15 mouse cellular contexts compared by ENCODE assay signal in genomic region chr11:3545531-3546241, GRCm38 (mm10). TPM values are rescaled to one million over a fixed set of nuclear protein-coding genes. Genes with fewer than 3 reads are reported as not detected.
DNase-seq lines count a peak whose midpoint lies in the region; ATAC-seq and TF ChIP-seq lines count a peak whose summit lies in the region.
"Had no signal": no experiment of that assay in that cellular context is flagged by ENCODE, and none has a peak within 500 bp of the region (broad histone marks: within the 10 kb centered on the region; RNA-seq: fewer than 3 reads in every experiment).

No protein-coding gene starts in this region.

- 0 out of 2 replicates have a peak, but pooled peaks cover 3% of the 10 kb centered on the region for H3K9me3 ChIP-seq in kidney, embryonic 16.5 days (ENCODE audit: low read length)
- H3K9me3 ChIP-seq in CH12.LX (replicated peaks; ENCODE audit: low read length): peaks cover 8% of the 10 kb centered on the region
- peaks cover 4% of the 10 kb centered on the region for H3K9me3 ChIP-seq in liver, postnatal 0 days (ENCODE audit: low read length)

- TF ChIP-seq EP300 in CH12.LX (IDR thresholded peaks at IDR 0.05; ENCODE audit: low read length): no peak
- TF ChIP-seq EP300 in liver, postnatal 0 days (IDR thresholded peaks at IDR 0.05; ENCODE audit: low read depth): no peak

- in situ Hi-C loops in CH12.LX (cut with MboI; ENCODE audit: low pct_ligation_motif_present, low pct_unique_long_range_greater_than_20kb, low sequenced_read_pairs): loop anchor here (10.0 to 25.0 kb wide), 2 partner anchors 119 to 367 kb away; partner anchors contain the start of gene Slc35e4

- peak overlapping the region; percentile 25; the same call in 1 of the 2 replicates for H3K27ac ChIP-seq in kidney, embryonic 16.5 days (ENCODE audit: low read length)
- H3K27ac ChIP-seq in CH12.LX (ENCODE audit: insufficient read depth, low read depth): no peak overlapping the region
- H3K27ac ChIP-seq in liver, postnatal 0 days (ENCODE audit: low read depth): peak overlapping the region; percentile 73
- H3K27ac ChIP-seq: limb, embryonic 13.5 days had no signal

- no peak for ATAC-seq in kidney, embryonic 16.5 days (ENCODE audit: low FRiP score, low TSS enrichment)
- peak; percentile 50; the same call in 1 of the 2 replicates for ATAC-seq in liver, postnatal 0 days
- no peak for ATAC-seq in CD4-positive, CD25-positive, alpha-beta regulatory T cell, adult 4 months

- no peak overlapping the region for H3K4me3 ChIP-seq in kidney, embryonic 16.5 days (ENCODE audit: low read length)
- no peak overlapping the region for H3K4me3 ChIP-seq in CH12.LX (replicated peaks in 1 of 3; ENCODE audit: low read depth in 2 of 3, low read length in 2 of 3, poor library complexity in 1 of 3)
- no peak overlapping the region for H3K4me3 ChIP-seq in liver, postnatal 0 days (ENCODE audit: low read depth, low read length)
- H3K4me3 ChIP-seq: heart, embryonic 15.5 days; limb, embryonic 13.5 days had no signal

- WGBS in kidney, embryonic 16.5 days: 27% methylated on average over 9 of the region's 9 CpGs
- WGBS in liver, postnatal 0 days (ENCODE audit: insufficient replicate concordance): 41% methylated on average over 9 of the region's 9 CpGs

- no peaks in the 10 kb centered on the region for H3K27me3 ChIP-seq in kidney, embryonic 16.5 days (ENCODE audit: insufficient read depth, low read length)
- no peaks in the 10 kb centered on the region for H3K27me3 ChIP-seq in CH12.LX (replicated peaks)
- no peaks in the 10 kb centered on the region for H3K27me3 ChIP-seq in liver, postnatal 0 days (ENCODE audit: insufficient read depth, low read length)
- H3K27me3 ChIP-seq: heart, embryonic 15.5 days; limb, embryonic 13.5 days had no signal

- TF ChIP-seq RAD21 in CH12.LX (IDR thresholded peaks at IDR 0.05; ENCODE audit: low read depth, low read length): no peak

- H3K4me2 ChIP-seq in kidney, embryonic 16.5 days (replicated peaks; ENCODE audit: low read depth, low read length): no peak overlapping the region
- H3K4me2 ChIP-seq in CH12.LX (ENCODE audit: insufficient read depth, low read depth, poor library complexity, severe bottlenecking): no peak overlapping the region
- 0 out of 2 replicates have a peak overlapping the region, but pooled peaks have one; percentile 14 for H3K4me2 ChIP-seq in liver, postnatal 0 days (ENCODE audit: low read depth, low read length)
- H3K4me2 ChIP-seq: heart, embryonic 15.5 days; limb, embryonic 13.5 days; midbrain, embryonic 11.5 days had no signal

- no peak for TF ChIP-seq POLR2A in CH12.LX (IDR thresholded peaks at IDR 0.05; ENCODE audit: low read depth, low read length)

- DNase-seq in heart, adult 11 months: peak; percentile 94
- DNase-seq in heart, postnatal 25 days (ENCODE audit: low spot score): no peak
- no peak for DNase-seq in kidney, postnatal 10 days
- peak; percentile 17 for DNase-seq in CH12.LX (ENCODE audit: extremely low read depth)
- DNase-seq in liver, postnatal 0 days: peak; percentile 31
- DNase-seq in layer of hippocampus, adult 8-10 months (ENCODE audit: low spot score in 2 of 2): no peak
- DNase-seq: B cell, adult 2 months; cerebellum, postnatal 36 days; kidney, adult 11 months; layer of hippocampus, adult 9-11 months had no signal

- 0 out of 2 replicates have a peak, but pooled peaks cover 7% of the 10 kb centered on the region for H3K4me1 ChIP-seq in kidney, embryonic 16.5 days (ENCODE audit: insufficient read depth, low read length)
- H3K4me1 ChIP-seq in CH12.LX (ENCODE audit: control insufficient read depth in 1 of 2, insufficient read depth in 2 of 2): peaks cover 3 to 53% of the 10 kb centered on the region in 2 experiments; a peak in 3 of 4 replicates
- H3K4me1 ChIP-seq in liver, postnatal 0 days (ENCODE audit: insufficient read depth): peaks cover 6% of the 10 kb centered on the region

- no peaks in the 10 kb centered on the region for H3K79me2 ChIP-seq in CH12.LX (replicated peaks; ENCODE audit: control insufficient read depth, extremely low read depth, insufficient read depth, poor library complexity, severe bottlenecking)

- H3K36me3 ChIP-seq in kidney, embryonic 16.5 days (ENCODE audit: insufficient read depth, low read length): no peaks in the 10 kb centered on the region
- H3K36me3 ChIP-seq in CH12.LX (replicated peaks in 1 of 2; ENCODE audit: control insufficient read depth in 1 of 2, insufficient read depth in 1 of 2, low read length in 1 of 2): no peaks in the 10 kb centered on the region
- no peaks in the 10 kb centered on the region for H3K36me3 ChIP-seq in liver, postnatal 0 days (replicated peaks; ENCODE audit: insufficient read depth, low read length)
- H3K36me3 ChIP-seq: heart, embryonic 15.5 days; limb, embryonic 13.5 days had no signal

- intact Hi-C loops in heart, postnatal 25 days (cut with DNase I): no loop called here

- TF ChIP-seq CTCF in CH12.LX (conservative IDR thresholded peaks at IDR 0.05 in 1 of 2, IDR thresholded peaks at IDR 0.05 in 1 of 2; ENCODE audit: low read depth in 2 of 2, low read length in 2 of 2): no peak
- no peak for TF ChIP-seq CTCF in liver, postnatal 0 days (IDR thresholded peaks at IDR 0.05; ENCODE audit: low read depth)

- H3K9ac ChIP-seq in kidney, embryonic 16.5 days (replicated peaks; ENCODE audit: low read length): no peak overlapping the region
- H3K9ac ChIP-seq in CH12.LX (ENCODE audit: insufficient read depth, low read depth): no peak overlapping the region
- no peak overlapping the region for H3K9ac ChIP-seq in liver, postnatal 0 days (replicated peaks)
- H3K9ac ChIP-seq: heart, embryonic 15.5 days; limb, embryonic 13.5 days had no signal

- dilution Hi-C loops in CH12.LX (cut with MboI; ENCODE audit: extremely low pct_ligation_motif_present, extremely low pct_unique_long_range_greater_than_20kb, low sequenced_read_pairs): no loop called here

TF ChIP-seq in CH12.LX, 34 proteins besides CTCF, POLR2A, EP300 and RAD21:
- no peak for TF ChIP-seq CHD1 (IDR thresholded peaks at IDR 0.05; ENCODE audit: low read depth, low read length)

RNA-seq across cellular contexts. Expression of gene Smtn, which starts 5.3 kb away (rescaled TPM):
- total RNA-seq in heart, postnatal 25 days (2021): 100 to 1,000 TPM; 170 to 174 TPM
- polyA plus RNA-seq in kidney, embryonic 16.5 days (2015; fragmentation: Nextera tagmentation; extraction: Ambion mirVana): 110 and 116 TPM in 2 replicates
- total RNA-seq in CH12.LX (2012; rRNA removed) (2.9 and 3.1 TPM in 2 replicates), CH12.LX (2014; rRNA removed) (0.58 and 0.77 TPM in 2 replicates)
- polyA plus RNA-seq in CH12.LX (2012; ENCODE audit: insufficient read length, low read depth): 5.0 and 5.3 TPM in 2 replicates
- 8.4 and 8.9 TPM in 2 replicates for polyA plus RNA-seq in liver, postnatal 0 days (2015; fragmentation: Nextera tagmentation; extraction: Ambion mirVana)
- 10 to 100 TPM in 1 of 4 experiments, 1 to 10 TPM in 3; 6.4 to 12.1 (median 8.3) TPM for total RNA-seq in layer of hippocampus, adult 8-10 months (2022)
- polyA plus RNA-seq in CD4-positive, CD25-positive, alpha-beta regulatory T cell, adult 4 months (2017; shearing (Covaris generic)): under 1 TPM; 0.16 to 0.65 TPM

RNA-seq across cellular contexts. Expression of gene Selenom, which starts 31.2 kb away (rescaled TPM):
- total RNA-seq in heart, postnatal 25 days (2021): 10 to 100 TPM; 40.6 to 44.9 TPM
- polyA plus RNA-seq in kidney, embryonic 16.5 days (2015; fragmentation: Nextera tagmentation; extraction: Ambion mirVana): 113 and 114 TPM in 2 replicates
- 29.6 and 33.0 TPM in 2 replicates for total RNA-seq in CH12.LX (2012; rRNA removed)
- 4.9 and 7.1 TPM in 2 replicates for total RNA-seq in CH12.LX (2014; rRNA removed)
- polyA plus RNA-seq in CH12.LX (2012; ENCODE audit: insufficient read length, low read depth): 4.1 and 5.5 TPM in 2 replicates
- 9.9 and 11.7 TPM in 2 replicates for polyA plus RNA-seq in liver, postnatal 0 days (2015; fragmentation: Nextera tagmentation; extraction: Ambion mirVana)
- total RNA-seq in layer of hippocampus, adult 8-10 months (2022): 100 to 1,000 TPM; 161 to 198 (median 177) TPM
- polyA plus RNA-seq in CD4-positive, CD25-positive, alpha-beta regulatory T cell, adult 4 months (2017; shearing (Covaris generic)): 1 to 10 TPM; 7.6 to 8.9 TPM

RNA-seq across cellular contexts. Expression of gene Inpp5j, which starts 41.1 kb away (rescaled TPM):
- 10 to 100 TPM; 29.4 to 30.6 TPM for total RNA-seq in heart, postnatal 25 days (2021)
- polyA plus RNA-seq in kidney, embryonic 16.5 days (2015; fragmentation: Nextera tagmentation; extraction: Ambion mirVana): 2.8 and 3.1 TPM in 2 replicates
- total RNA-seq in CH12.LX (2012; rRNA removed) (not detected in 2 replicates), CH12.LX (2014; rRNA removed) (not detected in 2 replicates)
- not detected in 2 replicates for polyA plus RNA-seq in CH12.LX (2012; ENCODE audit: insufficient read length, low read depth)
- polyA plus RNA-seq in liver, postnatal 0 days (2015; fragmentation: Nextera tagmentation; extraction: Ambion mirVana): 0.83 and 0.86 TPM in 2 replicates
- total RNA-seq in layer of hippocampus, adult 8-10 months (2022): 10 to 100 TPM; 67.5 to 75.8 (median 73.6) TPM
- under 1 TPM in 1 of 2 experiments, not detected in 1; 0.13 TPM for polyA plus RNA-seq in CD4-positive, CD25-positive, alpha-beta regulatory T cell, adult 4 months (2017; shearing (Covaris generic))

RNA-seq across cellular contexts. Expression of gene Pla2g3, which starts 57.6 kb away (rescaled TPM):
- not detected for total RNA-seq in heart, postnatal 25 days (2021)
- polyA plus RNA-seq in kidney, embryonic 16.5 days (2015; fragmentation: Nextera tagmentation; extraction: Ambion mirVana): 0.32 and 0.56 TPM in 2 replicates
- not detected in 2 replicates for total RNA-seq in CH12.LX (2012; rRNA removed)
- total RNA-seq in CH12.LX (2014; rRNA removed): not detected in 2 replicates
- polyA plus RNA-seq in CH12.LX (2012; ENCODE audit: insufficient read length, low read depth): not detected in 2 replicates
- polyA plus RNA-seq in liver, postnatal 0 days (2015; fragmentation: Nextera tagmentation; extraction: Ambion mirVana): 0.07 TPM in 1 of 2 replicates, not detected in the other
- 1 to 10 TPM in 3 of 4 experiments, under 1 TPM in 1; 0.99 to 1.7 (median 1.5) TPM for total RNA-seq in layer of hippocampus, adult 8-10 months (2022)
- under 1 TPM in 1 of 2 experiments, not detected in 1; 0.20 TPM for polyA plus RNA-seq in CD4-positive, CD25-positive, alpha-beta regulatory T cell, adult 4 months (2017; shearing (Covaris generic))

Comparison
In these comparisons a context has a peak if more than half of its experiments do, and no peak if none do; other contexts are left out.
1. DNase-seq: peak in heart, adult 11 months (single experiment), CH12.LX (single experiment) and liver, postnatal 0 days (single experiment); none in heart, postnatal 25 days (single experiment), kidney, postnatal 10 days (single experiment) and layer of hippocampus, adult 8-10 months (0 of 2).
2. RNA of gene Smtn, which starts 5.3 kb away (polyA plus RNA-seq): 110 to 116 TPM in kidney, embryonic 16.5 days; 8.4 to 8.9 TPM in liver, postnatal 0 days, 5.0 to 5.3 TPM in CH12.LX and 0.16 to 0.65 TPM in CD4-positive, CD25-positive, alpha-beta regulatory T cell, adult 4 months; every median in the first group is over 10 times any median in the second.